Mouse (Mus musculus) A20 (cell line): ENCODE results near the gene Gtf3c2.
A peak's percentile ranks its signal among the peaks of the same experiment; 100 is the strongest.

Source experiments
- DNase-seq: peaks from one replicate; pipeline ENCODE4 v3.0.0-alpha.2; 2011; ENCODE audit warnings: low read depth, low spot score

The Gtf3c2 gene

GRCm38 (mm10) chr5:31149781-31150180, 30.2 kb downstream of the Gtf3c2 start:
- no peak for DNase-seq

GRCm38 (mm10) chr5:31138968-31139425, 40.9 kb downstream of the Gtf3c2 start:
- no peak for DNase-seq

- no peak for DNase-seq
Observed at GRCm38 (mm10) chr5:31138241-31138967, 41.5 kb downstream of the Gtf3c2 start, which contains the start of gene Ucn. Gene Ucn, minus strand, starts transcription at chr5:31138829.

GRCm38 (mm10) chr5:31137658-31138057, 42.3 kb downstream of the Gtf3c2 start:
- DNase-seq, result no peak

GRCm38 (mm10) chr5:31136730-31137424, 43.1 kb downstream of the Gtf3c2 start:
- DNase-seq, result no peak

GRCm38 (mm10) chr5:31126050-31126449, 53.9 kb downstream of the Gtf3c2 start:
- DNase-seq, result peak; percentile 45

GRCm38 (mm10) chr5:31123481-31123880, 56.5 kb downstream of the Gtf3c2 start:
- no peak for DNase-seq

GRCm38 (mm10) chr5:31121111-31121510, 58.8 kb downstream of the Gtf3c2 start:
- peak; percentile 24 for DNase-seq

GRCm38 (mm10) chr5:31116912-31117311, 63.0 kb downstream of the Gtf3c2 start:
- no peak for DNase-seq

- DNase-seq, result no peak
Observed at GRCm38 (mm10) chr5:31116354-31116753, 63.6 kb downstream of the Gtf3c2 start, which contains the start of gene Trim54. Gene Trim54, plus strand, starts transcription at chr5:31116712.

GRCm38 (mm10) chr5:31110781-31111180, 69.2 kb downstream of the Gtf3c2 start:
- peak; percentile 41 for DNase-seq

GRCm38 (mm10) chr5:31108000-31108490, 71.9 kb downstream of the Gtf3c2 start, which contains the start of gene Slc30a3:
Gene Slc30a3, minus strand, starts transcription at chr5:31108237.
- no peak for DNase-seq
